Mouse (Mus musculus) midbrain, embryonic 14.5 days (tissue): ENCODE results near the gene Bcap31. TPM values are rescaled to one million over a fixed set of nuclear protein-coding genes. Genes with fewer than 3 reads are reported as not detected.
A peak's percentile ranks its signal among the peaks of the same experiment; 100 is the strongest.

Experiments used
- ATAC-seq: fragments of 200-750 bp; cut with Nextera tagmentation; 2 replicates; pipeline ENCODE4 v1.8.0; 2017; ENCODE audit warnings: moderate number of reproducible peaks, moderate library complexity; ENCODE audit not compliant: low FRiP score, low TSS enrichment
- DNase-seq: peaks from one replicate; pipeline ENCODE4 v3.0.0-alpha.2; 2015
- H3K27ac ChIP-seq: fragments of 300-500 bp; sonication (generic); replicated peaks from 2 replicates; pipeline ENCODE4 v1.5.1; 2014; ENCODE audit warnings: mild to moderate bottlenecking, low read depth, low read length, moderate library complexity
- H3K27me3 ChIP-seq: fragments of 300-500 bp; sonication (generic); 2 replicates; pipeline ENCODE4 v1.6.1; 2014; ENCODE audit warnings: low read length, control low read depth, mixed read lengths; ENCODE audit not compliant: control insufficient read depth, insufficient read depth
- H3K36me3 ChIP-seq: fragments of 300-500 bp; sonication (generic); 2 replicates; pipeline ENCODE4 v1.6.1; 2014; ENCODE audit warnings: low read length, control low read depth; ENCODE audit not compliant: control insufficient read depth, insufficient read depth
- H3K4me1 ChIP-seq: fragments of 300-500 bp; sonication (generic); 2 replicates; pipeline ENCODE4 v1.6.1; 2014; ENCODE audit warnings: mild to moderate bottlenecking, antibody characterized with exemption, low read length, control low read depth; ENCODE audit not compliant: control insufficient read depth, insufficient read depth
- H3K4me2 ChIP-seq: fragments of 300-500 bp; sonication (generic); 2 replicates; pipeline ENCODE4 v1.6.1; 2014; ENCODE audit warnings: mild to moderate bottlenecking, low read length, moderate library complexity
- H3K4me3 ChIP-seq: fragments of 300-500 bp; sonication (generic); replicated peaks from 2 replicates; pipeline ENCODE4 v1.5.1; 2014; ENCODE audit warnings: low read depth, low read length
- H3K9ac ChIP-seq: fragments of 300-500 bp; sonication (generic); replicated peaks from 2 replicates; pipeline ENCODE4 v1.6.1; 2014; ENCODE audit warnings: mild to moderate bottlenecking, low read length, moderate library complexity
- H3K9me3 ChIP-seq: fragments of 300-500 bp; sonication (generic); 2 replicates; pipeline ENCODE4 v1.6.1; 2016; ENCODE audit warnings: low read length, control low read depth, mixed read lengths; ENCODE audit not compliant: control insufficient read depth
- WGBS: fragments of 180-500 bp; shearing (Covaris S2); extraction: QIAGEN DNeasy Blood & Tissue Kit; methylation state at CpG from one replicate; pipeline ENCODE4 v1.1.7; 2014; 5-methylcytosine and 5-hydroxymethylcytosine counted together
- polyA plus RNA-seq: library from polyadenylated mRNA; unstranded; fragments of >200 nt; fragmentation: Nextera tagmentation; extraction: Ambion mirVana; gene quantifications from 2 replicates; pipeline ENCODE4 v1.2.1, GENCODE M21; 2014

The Bcap31 gene
- polyA plus RNA-seq, 1 experiment from 2014 or later = 116 TPM

DNA sequence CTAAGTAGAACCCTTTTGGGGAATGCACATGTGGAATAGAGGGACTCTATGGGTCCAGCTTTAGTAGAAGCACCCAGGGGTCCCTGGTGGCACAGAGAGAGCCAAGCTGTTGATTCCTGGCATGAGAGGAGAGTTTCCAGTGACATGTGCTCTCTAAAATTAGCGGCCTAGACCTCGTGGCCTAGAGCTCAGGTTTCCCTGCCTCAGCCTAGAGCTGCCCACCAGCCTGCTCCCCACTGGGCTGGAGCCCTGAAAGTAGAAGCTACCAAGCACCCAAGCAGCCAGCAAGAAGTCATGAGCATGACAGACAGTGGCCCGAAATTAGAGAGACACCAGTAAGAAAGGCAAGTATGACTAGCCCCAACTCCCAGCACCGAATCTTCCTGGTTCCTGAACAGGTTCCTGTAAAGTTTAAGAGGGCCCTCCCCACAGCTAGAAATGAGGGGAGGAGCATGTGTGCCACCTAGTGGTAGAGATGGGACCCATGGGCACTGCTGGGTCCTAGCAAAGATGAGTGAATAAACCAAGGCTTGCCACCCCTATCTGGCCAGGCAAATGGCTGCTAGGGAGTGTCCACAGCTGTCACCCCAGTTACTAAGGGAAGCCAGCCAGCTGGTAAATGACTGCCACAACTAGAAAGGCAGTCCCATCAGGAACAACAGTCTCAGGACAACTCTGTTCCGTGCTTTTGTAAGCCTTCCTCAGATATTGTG lies 24.9 kb downstream of the Bcap31 start:
- no peaks in the 10 kb centered on the region for H3K4me1 ChIP-seq
- no peak overlapping the region for H3K9ac ChIP-seq
- H3K36me3 ChIP-seq = peaks cover 31% of the 10 kb centered on the region
- no peak overlapping the region for H3K4me2 ChIP-seq
- H3K4me3 ChIP-seq = no peak overlapping the region
- ATAC-seq = no peak
- DNase-seq = peak; percentile 51
- WGBS = 81% methylated on average over 5 of the region's 5 CpGs
- H3K27ac ChIP-seq = no peak overlapping the region
- no peaks in the 10 kb centered on the region for H3K9me3 ChIP-seq
- no peaks in the 10 kb centered on the region for H3K27me3 ChIP-seq

DNA sequence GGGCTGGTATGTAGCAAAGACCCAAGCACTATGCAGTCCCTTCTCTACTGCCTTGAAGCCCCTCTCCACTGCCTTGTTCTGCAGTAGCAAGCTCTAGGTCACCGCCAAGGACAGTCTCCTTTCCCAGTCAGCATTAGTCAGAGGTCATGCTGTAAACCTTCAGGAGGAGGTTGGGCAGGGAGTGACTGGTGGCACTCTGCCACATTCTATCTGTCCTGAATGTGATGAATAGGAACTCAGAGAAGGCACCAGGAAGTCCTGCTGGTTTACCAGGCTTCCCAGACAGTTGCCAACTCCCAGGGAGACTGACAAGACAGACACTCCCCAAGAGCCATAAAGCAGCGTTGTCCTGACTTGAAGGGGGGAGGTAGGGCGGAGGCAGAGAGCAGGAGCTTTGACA lies 30.3 kb downstream of the Bcap31 start:
- no peak overlapping the region for H3K4me2 ChIP-seq
- no peaks in the 10 kb centered on the region for H3K27me3 ChIP-seq
- no peaks in the 10 kb centered on the region for H3K9me3 ChIP-seq
- ATAC-seq = no peak
- no peak overlapping the region for H3K27ac ChIP-seq
- H3K9ac ChIP-seq = no peak overlapping the region
- 85% methylated on average over 3 of the region's 3 CpGs for WGBS
- DNase-seq = no peak
- H3K36me3 ChIP-seq = peaks cover 51% of the 10 kb centered on the region
- H3K4me3 ChIP-seq = no peak overlapping the region
- H3K4me1 ChIP-seq = no peaks in the 10 kb centered on the region

DNA sequence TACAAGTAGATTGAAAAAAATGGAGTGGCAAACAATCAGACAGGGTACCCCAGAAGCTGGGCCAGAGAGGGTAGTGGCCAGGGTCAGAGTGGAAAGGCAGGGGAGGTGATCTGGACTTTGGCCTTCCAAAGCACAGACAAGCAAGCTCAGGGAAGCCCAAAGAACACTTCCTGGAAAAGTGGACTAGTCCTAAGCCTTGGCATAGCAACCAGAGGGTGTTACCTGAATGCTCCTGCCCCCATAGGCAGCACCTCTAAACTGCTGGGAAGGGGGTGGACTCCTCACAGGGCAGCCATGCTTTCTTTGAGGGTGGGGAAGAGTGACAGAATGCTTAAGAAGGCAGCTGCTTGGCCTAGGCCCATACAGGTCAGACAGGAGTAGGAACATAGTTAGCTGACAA lies 31.0 kb downstream of the Bcap31 start:
- H3K4me3 ChIP-seq = no peak overlapping the region
- H3K36me3 ChIP-seq = peaks cover 57% of the 10 kb centered on the region
- no peaks in the 10 kb centered on the region for H3K9me3 ChIP-seq
- H3K27ac ChIP-seq = no peak overlapping the region
- ATAC-seq (no peak), DNase-seq (no peak)
- no peak overlapping the region for H3K9ac ChIP-seq
- no peaks in the 10 kb centered on the region for H3K27me3 ChIP-seq
- no peaks in the 10 kb centered on the region for H3K4me1 ChIP-seq
- H3K4me2 ChIP-seq = no peak overlapping the region

DNA sequence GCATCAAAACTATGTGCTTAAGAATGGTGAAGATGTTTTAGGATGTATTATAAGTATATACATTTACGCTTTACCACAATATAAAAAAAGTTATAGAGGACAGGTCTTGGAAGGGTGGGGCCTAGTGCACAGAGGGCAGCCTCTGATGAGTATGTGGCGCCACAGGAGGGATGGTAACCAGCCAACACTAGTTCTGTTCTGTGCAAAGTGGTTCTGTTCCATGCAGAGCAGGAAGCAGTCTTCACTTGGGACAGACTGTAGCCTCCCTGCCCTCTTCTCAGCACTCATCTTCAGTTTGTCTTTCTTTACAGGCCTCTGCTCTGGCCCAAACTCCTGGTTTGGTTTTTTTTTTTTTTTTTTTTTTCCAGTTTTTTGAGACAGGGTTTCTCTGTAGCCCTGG lies 31.8 kb downstream of the Bcap31 start:
- no peak for ATAC-seq
- Histone ChIP-seq H3K4me2 (no peak overlapping the region), H3K9ac (no peak overlapping the region), H3K9me3 (no peaks in the 10 kb centered on the region), H3K27me3 (no peaks in the 10 kb centered on the region), H3K4me1 (no peaks in the 10 kb centered on the region), H3K27ac (no peak overlapping the region), H3K36me3 (peaks cover 54% of the 10 kb centered on the region), H3K4me3 (no peak overlapping the region)
- WGBS = 89% methylated on average over 2 of the region's 2 CpGs
- no peak for DNase-seq

DNA sequence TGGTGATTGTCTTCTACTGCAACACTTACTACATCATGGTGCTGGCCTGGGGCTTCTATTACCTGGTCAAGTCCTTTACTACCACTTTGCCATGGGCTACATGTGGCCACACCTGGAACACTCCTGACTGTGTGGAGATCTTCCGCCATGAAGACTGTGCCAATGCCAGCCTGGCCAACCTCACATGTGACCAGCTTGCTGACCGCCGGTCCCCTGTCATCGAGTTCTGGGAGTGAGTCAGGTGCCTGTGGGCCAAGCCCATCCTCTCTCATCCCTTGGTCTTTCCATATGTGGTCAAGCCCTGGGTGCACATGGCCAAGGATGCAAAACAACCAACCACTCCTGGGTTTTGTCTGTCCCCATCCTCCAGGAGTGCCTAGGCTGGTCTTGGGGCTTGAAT lies 39.3 kb downstream of the Bcap31 start:
- H3K9me3 ChIP-seq = no peaks in the 10 kb centered on the region
- peaks cover 20% of the 10 kb centered on the region for H3K36me3 ChIP-seq
- H3K27me3 ChIP-seq = no peaks in the 10 kb centered on the region
- H3K4me3 ChIP-seq = no peak overlapping the region
- H3K4me1 ChIP-seq = peaks cover 3% of the 10 kb centered on the region; the same call in 1 of the 2 replicates
- DNase-seq = no peak
- H3K4me2 ChIP-seq = no peak overlapping the region
- ATAC-seq = no peak
- H3K9ac ChIP-seq = no peak overlapping the region
- WGBS = 92% methylated on average over 4 of the region's 4 CpGs
- H3K27ac ChIP-seq = no peak overlapping the region

DNA sequence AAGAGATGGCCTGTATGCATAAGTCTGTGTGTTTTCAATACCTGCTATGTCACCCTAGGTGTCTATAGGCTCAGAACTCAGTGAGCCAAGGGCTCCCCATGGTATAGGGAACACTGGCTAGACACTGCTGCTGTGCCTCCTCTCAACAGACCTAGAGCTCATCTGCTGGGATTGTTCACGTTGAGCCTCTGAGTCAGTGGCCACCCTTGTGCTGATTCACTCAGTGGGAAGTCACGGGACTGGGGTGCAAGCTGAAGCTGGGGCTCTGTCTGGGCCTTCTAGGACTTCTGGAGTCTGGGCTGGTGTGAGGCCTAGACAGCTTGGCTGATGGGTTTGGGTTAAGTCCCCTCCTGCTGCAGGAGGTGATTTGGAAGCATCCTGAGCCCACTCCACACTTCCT lies 40.7 kb downstream of the Bcap31 start:
- H3K27me3 ChIP-seq = no peaks in the 10 kb centered on the region
- DNase-seq (no peak), ATAC-seq (no peak)
- WGBS = 63% methylated on average over 2 of the region's 2 CpGs
- H3K4me1 ChIP-seq = peaks cover 3% of the 10 kb centered on the region; the same call in 1 of the 2 replicates
- H3K9me3 ChIP-seq = no peaks in the 10 kb centered on the region
- H3K27ac ChIP-seq = no peak overlapping the region
- peaks cover 10% of the 10 kb centered on the region for H3K36me3 ChIP-seq
- peak overlapping the region; percentile 53; the same call in 1 of the 2 replicates for H3K4me3 ChIP-seq
- H3K9ac ChIP-seq = peak overlapping the region; percentile 34
- peak overlapping the region; percentile 68 for H3K4me2 ChIP-seq

DNA sequence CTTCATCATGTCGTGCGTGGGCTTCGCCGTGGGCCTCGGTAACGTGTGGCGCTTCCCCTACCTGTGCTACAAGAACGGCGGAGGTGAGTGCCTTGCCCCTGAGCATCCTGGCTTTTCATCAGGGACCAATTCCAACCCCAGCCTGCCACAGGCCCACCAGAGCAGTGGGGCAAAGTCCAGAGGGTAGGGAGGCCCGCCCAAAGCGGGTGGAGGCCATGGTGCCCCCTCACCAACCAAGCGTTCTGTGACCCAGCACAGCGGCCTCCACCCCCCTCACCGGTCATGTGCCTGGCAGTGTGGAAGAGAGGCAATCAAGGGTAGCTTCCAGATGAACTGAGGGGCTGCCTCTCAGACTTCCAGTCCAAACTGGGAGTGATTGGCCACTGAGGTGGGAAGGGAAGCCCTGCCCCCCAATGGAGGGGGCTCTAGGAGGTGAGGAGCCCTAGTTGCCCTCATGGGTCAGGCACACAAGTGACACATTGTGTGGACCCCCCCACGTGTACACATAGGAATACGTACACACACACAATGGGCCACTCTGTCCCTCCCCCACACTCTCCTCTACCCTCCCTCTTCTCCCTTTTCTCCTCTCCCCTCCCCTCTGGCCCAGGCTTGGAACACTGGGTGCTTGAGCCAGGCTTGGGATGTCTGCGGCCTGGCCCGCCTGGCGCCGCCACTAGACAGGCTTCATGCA lies 41.9 kb downstream of the Bcap31 start:
- H3K36me3 ChIP-seq = peaks cover 5% of the 10 kb centered on the region; the same call in 1 of the 2 replicates
- peak overlapping the region; percentile 68 for H3K4me2 ChIP-seq
- H3K27ac ChIP-seq = 0 out of 2 replicates have a peak overlapping the region, but pooled peaks have one; percentile 20
- no peaks in the 10 kb centered on the region for H3K9me3 ChIP-seq
- H3K9ac ChIP-seq = peak overlapping the region; percentile 67
- 36% methylated on average over 20 of the region's 20 CpGs for WGBS
- H3K27me3 ChIP-seq = no peaks in the 10 kb centered on the region
- H3K4me1 ChIP-seq = peaks cover 3% of the 10 kb centered on the region; the same call in 1 of the 2 replicates
- peak overlapping the region; percentile 53 for H3K4me3 ChIP-seq
- DNase-seq (peak; percentile 31), ATAC-seq (peak; percentile 26)

DNA sequence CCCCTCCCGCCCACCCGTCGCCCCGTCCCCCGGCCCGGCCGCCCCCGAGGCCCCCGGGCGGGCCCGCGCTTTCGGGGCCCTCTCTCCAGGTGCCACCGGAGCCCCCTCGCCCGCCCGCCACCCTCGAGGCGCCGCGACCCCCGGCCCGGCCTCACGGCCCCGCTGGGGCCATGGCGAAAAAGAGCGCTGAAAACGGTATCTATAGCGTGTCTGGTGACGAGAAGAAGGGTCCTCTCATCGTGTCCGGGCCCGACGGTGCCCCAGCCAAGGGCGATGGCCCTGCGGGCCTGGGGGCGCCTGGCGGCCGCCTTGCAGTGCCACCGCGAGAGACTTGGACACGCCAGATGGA lies 42.4 kb downstream of the Bcap31 start:
- Histone ChIP-seq H3K4me3 (peak overlapping the region; percentile 53), H3K9ac (peak overlapping the region; percentile 67), H3K4me2 (peak overlapping the region; percentile 68), H3K27ac (peak overlapping the region; percentile 60; the same call in 1 of the 2 replicates), H3K27me3 (no peaks in the 10 kb centered on the region), H3K36me3 (0 out of 2 replicates have a peak, but pooled peaks cover 3% of the 10 kb centered on the region), H3K4me1 (peaks cover 3% of the 10 kb centered on the region; the same call in 1 of the 2 replicates), H3K9me3 (no peaks in the 10 kb centered on the region)
- peak; percentile 25 for DNase-seq
- ATAC-seq = peak; percentile 3; the same call in 1 of the 2 replicates
- whole genome bisulfite sequencing = 33% methylated on average over 26 of the region's 42 CpGs
